Mouse (Mus musculus): Measurements from ENCODE around the gene Pkmyt1. TPM values are rescaled to one million over a fixed set of nuclear protein-coding genes. Genes with fewer than 3 reads are reported as not detected.

The Pkmyt1 gene
- polyA plus RNA-seq, 1 experiment from 2014 or later = 55.9 TPM

DNA sequence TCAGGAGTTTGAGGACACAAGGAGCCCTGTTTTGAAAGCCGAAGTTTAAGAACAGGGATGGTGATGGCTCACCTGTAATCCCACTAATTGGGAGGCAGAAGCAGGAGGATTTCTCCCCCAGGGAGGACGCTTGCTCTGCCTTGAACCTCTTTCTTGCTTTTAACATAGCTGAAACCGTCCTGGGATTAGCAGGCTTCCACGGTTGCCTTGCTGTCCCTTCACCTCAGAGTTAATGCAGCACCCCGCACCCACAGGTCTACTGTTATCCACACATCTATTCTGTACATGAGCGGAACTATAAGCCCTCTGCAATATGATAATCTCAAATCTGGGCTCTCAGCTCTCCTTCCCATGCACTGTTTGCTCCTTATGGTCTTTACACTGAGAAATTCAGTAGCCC, 47.5 kb downstream of the Pkmyt1 start:
- Histone ChIP-seq H3K4me2 (replicated peaks; ENCODE audit: low read depth, low read length) (no peak overlapping the region), H3K27me3 (ENCODE audit: control insufficient read depth, insufficient read depth, low read length) (no peaks in the 10 kb centered on the region), H3K4me3 (ENCODE audit: low read depth, low read length) (no peak overlapping the region), H3K9me3 (ENCODE audit: control insufficient read depth, low read depth, low read length) (no peaks in the 10 kb centered on the region), H3K4me1 (ENCODE audit: control insufficient read depth, insufficient read depth, low read length) (peaks cover 5% of the 10 kb centered on the region; the same call in 1 of the 2 replicates), H3K27ac (ENCODE audit: low read length) (no peak overlapping the region), H3K9ac (replicated peaks; ENCODE audit: low read depth, low read length) (no peak overlapping the region), H3K36me3 (ENCODE audit: control insufficient read depth, insufficient read depth, low read length) (no peaks in the 10 kb centered on the region)
- ATAC-seq (ENCODE audit: insufficient number of reproducible peaks, insufficient read depth, low FRiP score, low read depth) = no peak
- WGBS = 70% methylated on average over 6 of the region's 6 CpGs

DNA sequence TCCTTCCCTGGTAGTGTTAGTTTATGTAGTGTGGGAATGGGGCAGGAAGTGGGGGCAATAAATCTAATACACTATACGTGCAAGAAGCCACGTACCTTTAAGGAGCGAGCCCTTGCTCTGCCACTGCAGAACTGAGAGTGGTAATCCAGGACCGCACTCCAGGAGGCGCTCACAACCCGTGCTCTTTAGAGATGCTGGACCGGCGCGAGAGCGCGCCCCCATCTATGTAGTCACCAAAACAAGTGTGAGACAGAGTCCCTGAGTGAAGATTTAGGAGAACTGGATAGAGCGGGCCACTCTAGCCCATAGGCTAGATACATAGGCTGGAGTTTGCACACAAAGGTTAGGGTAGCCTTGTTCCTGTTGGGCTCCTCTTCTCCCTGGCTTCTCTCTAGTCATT, 48.0 kb downstream of the Pkmyt1 start:
- Histone ChIP-seq H3K36me3 (ENCODE audit: control insufficient read depth, insufficient read depth, low read length) (no peaks in the 10 kb centered on the region), H3K4me1 (ENCODE audit: control insufficient read depth, insufficient read depth, low read length) (peaks cover 5% of the 10 kb centered on the region; the same call in 1 of the 2 replicates), H3K27me3 (ENCODE audit: control insufficient read depth, insufficient read depth, low read length) (no peaks in the 10 kb centered on the region), H3K27ac (ENCODE audit: low read length) (no peak overlapping the region), H3K9me3 (ENCODE audit: control insufficient read depth, low read depth, low read length) (no peaks in the 10 kb centered on the region), H3K4me3 (ENCODE audit: low read depth, low read length) (no peak overlapping the region), H3K9ac (replicated peaks; ENCODE audit: low read depth, low read length) (no peak overlapping the region), H3K4me2 (replicated peaks; ENCODE audit: low read depth, low read length) (no peak overlapping the region)
- ATAC-seq (ENCODE audit: insufficient number of reproducible peaks, insufficient read depth, low FRiP score, low read depth) = 0 out of 2 replicates have a peak, but pooled peaks have one; percentile 33
- WGBS = 4% methylated on average over 12 of the region's 12 CpGs

DNA sequence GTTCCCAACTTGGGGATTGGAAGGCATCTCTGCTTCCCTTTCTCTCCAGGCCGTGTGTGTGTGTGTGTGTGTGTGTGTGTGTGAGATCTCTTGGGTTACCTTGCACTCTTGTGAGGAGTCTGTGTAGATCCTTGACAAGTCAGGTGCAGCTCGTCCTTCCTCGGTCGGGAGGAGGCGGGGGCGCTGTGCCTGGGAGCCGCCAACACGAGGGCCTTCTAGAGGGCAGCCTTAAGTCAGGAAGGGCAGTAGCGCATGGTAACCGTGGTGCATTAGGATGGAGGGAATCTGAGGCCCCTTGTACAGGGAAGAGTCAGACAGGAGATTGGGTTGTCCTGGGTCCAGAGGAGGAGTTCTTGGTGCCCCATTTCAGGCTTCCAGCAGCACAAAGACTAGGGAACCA, 50.1 kb downstream of the Pkmyt1 start:
- H3K27me3 ChIP-seq (ENCODE audit: control insufficient read depth, insufficient read depth, low read length) = no peaks in the 10 kb centered on the region
- H3K36me3 ChIP-seq (ENCODE audit: control insufficient read depth, insufficient read depth, low read length) = no peaks in the 10 kb centered on the region
- no peaks in the 10 kb centered on the region for H3K9me3 ChIP-seq (ENCODE audit: control insufficient read depth, low read depth, low read length)
- 75% methylated on average over 10 of the region's 10 CpGs for WGBS
- ATAC-seq (ENCODE audit: insufficient number of reproducible peaks, insufficient read depth, low FRiP score, low read depth) = no peak
- H3K9ac ChIP-seq (replicated peaks; ENCODE audit: low read depth, low read length) = no peak overlapping the region
- H3K4me3 ChIP-seq (ENCODE audit: low read depth, low read length) = no peak overlapping the region
- no peaks in the 10 kb centered on the region for H3K4me1 ChIP-seq (ENCODE audit: control insufficient read depth, insufficient read depth, low read length)
- H3K27ac ChIP-seq (ENCODE audit: low read length) = no peak overlapping the region
- no peak overlapping the region for H3K4me2 ChIP-seq (replicated peaks; ENCODE audit: low read depth, low read length)

DNA sequence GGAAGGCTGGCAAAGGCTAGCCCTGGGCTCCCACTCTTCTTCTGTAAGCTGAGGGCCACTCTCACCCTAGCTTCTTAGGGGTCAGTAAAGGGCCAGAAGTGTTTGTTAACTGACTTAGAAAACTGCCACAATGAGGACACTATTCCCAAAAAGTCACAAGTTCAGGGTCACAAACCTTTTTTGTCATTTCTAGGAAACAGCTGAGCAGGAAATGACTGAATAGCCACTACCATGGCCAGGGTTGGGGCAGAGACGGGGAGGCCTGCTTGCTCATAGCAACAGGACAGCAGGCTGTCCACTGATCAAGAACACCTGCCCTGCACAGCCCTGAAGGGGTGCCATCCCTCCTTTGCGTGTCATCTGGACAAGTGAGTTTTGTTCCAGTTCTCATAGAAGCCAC, 51.0 kb downstream of the Pkmyt1 start:
- Histone ChIP-seq H3K4me2 (replicated peaks; ENCODE audit: low read depth, low read length) (no peak overlapping the region), H3K4me3 (ENCODE audit: low read depth, low read length) (no peak overlapping the region), H3K9me3 (ENCODE audit: control insufficient read depth, low read depth, low read length) (no peaks in the 10 kb centered on the region), H3K36me3 (ENCODE audit: control insufficient read depth, insufficient read depth, low read length) (no peaks in the 10 kb centered on the region), H3K27ac (ENCODE audit: low read length) (no peak overlapping the region), H3K4me1 (ENCODE audit: control insufficient read depth, insufficient read depth, low read length) (no peaks in the 10 kb centered on the region), H3K27me3 (ENCODE audit: control insufficient read depth, insufficient read depth, low read length) (no peaks in the 10 kb centered on the region), H3K9ac (replicated peaks; ENCODE audit: low read depth, low read length) (no peak overlapping the region)
- ATAC-seq (ENCODE audit: insufficient number of reproducible peaks, insufficient read depth, low FRiP score, low read depth) = no peak
- WGBS = 82% methylated on average over 2 of the region's 2 CpGs

DNA sequence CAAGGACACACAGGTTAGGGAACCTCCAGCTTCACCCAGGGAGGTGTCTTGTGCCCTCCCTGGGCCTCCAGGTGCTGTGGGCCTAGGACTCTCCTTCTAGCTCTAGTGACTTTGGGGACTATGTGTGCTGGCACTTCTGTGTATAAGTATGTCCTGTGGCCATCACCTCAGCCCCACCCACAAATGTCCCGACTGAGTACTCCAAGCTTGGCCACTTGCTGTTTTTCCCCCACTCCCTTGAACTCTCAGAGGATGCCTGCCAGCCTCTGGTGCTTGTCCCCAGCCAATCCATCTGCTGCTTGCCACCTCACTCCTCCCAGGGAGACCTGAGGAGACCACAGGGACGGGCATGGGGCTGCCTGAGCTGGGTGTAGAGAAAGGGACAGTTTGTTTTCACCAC, 52.3 kb downstream of the Pkmyt1 start:
- Histone ChIP-seq H3K27me3 (ENCODE audit: control insufficient read depth, insufficient read depth, low read length) (no peaks in the 10 kb centered on the region), H3K4me2 (replicated peaks; ENCODE audit: low read depth, low read length) (no peak overlapping the region), H3K4me1 (ENCODE audit: control insufficient read depth, insufficient read depth, low read length) (no peaks in the 10 kb centered on the region), H3K27ac (ENCODE audit: low read length) (no peak overlapping the region), H3K9ac (replicated peaks; ENCODE audit: low read depth, low read length) (no peak overlapping the region), H3K9me3 (ENCODE audit: control insufficient read depth, low read depth, low read length) (no peaks in the 10 kb centered on the region), H3K4me3 (ENCODE audit: low read depth, low read length) (no peak overlapping the region), H3K36me3 (ENCODE audit: control insufficient read depth, insufficient read depth, low read length) (no peaks in the 10 kb centered on the region)
- ATAC-seq (ENCODE audit: insufficient number of reproducible peaks, insufficient read depth, low FRiP score, low read depth) = no peak
- 65% methylated on average over 2 of the region's 2 CpGs for WGBS

DNA sequence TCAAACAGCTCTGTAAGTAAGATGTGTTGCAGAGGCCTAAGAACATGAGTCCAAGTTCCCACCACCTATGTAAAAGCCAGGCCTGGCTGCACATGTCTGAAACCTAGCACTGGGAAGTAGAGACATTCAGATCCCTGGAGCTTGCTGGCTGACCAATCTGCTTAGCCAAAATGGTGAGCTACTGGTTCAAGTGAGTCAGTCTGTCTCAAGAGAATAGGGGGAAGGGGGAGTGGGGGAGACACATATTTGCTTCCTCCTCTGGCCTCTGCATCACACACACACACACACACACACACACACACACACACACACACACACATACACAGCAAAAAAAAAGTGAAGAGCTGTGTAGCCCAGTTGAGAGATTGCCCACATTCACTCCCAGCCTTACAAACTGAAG, 57.2 kb downstream of the Pkmyt1 start:
- no peak overlapping the region for H3K4me2 ChIP-seq (replicated peaks; ENCODE audit: low read depth, low read length)
- 0 out of 2 replicates have a peak, but pooled peaks cover 2% of the 10 kb centered on the region for H3K4me1 ChIP-seq (ENCODE audit: control insufficient read depth, insufficient read depth, low read length)
- H3K9me3 ChIP-seq (ENCODE audit: control insufficient read depth, low read depth, low read length) = no peaks in the 10 kb centered on the region
- no peak overlapping the region for H3K9ac ChIP-seq (replicated peaks; ENCODE audit: low read depth, low read length)
- ATAC-seq (ENCODE audit: insufficient number of reproducible peaks, insufficient read depth, low FRiP score, low read depth) = no peak
- H3K27ac ChIP-seq (ENCODE audit: low read length) = no peak overlapping the region
- no peak overlapping the region for H3K4me3 ChIP-seq (ENCODE audit: low read depth, low read length)
- H3K27me3 ChIP-seq (ENCODE audit: control insufficient read depth, insufficient read depth, low read length) = no peaks in the 10 kb centered on the region
- H3K36me3 ChIP-seq (ENCODE audit: control insufficient read depth, insufficient read depth, low read length) = no peaks in the 10 kb centered on the region

DNA sequence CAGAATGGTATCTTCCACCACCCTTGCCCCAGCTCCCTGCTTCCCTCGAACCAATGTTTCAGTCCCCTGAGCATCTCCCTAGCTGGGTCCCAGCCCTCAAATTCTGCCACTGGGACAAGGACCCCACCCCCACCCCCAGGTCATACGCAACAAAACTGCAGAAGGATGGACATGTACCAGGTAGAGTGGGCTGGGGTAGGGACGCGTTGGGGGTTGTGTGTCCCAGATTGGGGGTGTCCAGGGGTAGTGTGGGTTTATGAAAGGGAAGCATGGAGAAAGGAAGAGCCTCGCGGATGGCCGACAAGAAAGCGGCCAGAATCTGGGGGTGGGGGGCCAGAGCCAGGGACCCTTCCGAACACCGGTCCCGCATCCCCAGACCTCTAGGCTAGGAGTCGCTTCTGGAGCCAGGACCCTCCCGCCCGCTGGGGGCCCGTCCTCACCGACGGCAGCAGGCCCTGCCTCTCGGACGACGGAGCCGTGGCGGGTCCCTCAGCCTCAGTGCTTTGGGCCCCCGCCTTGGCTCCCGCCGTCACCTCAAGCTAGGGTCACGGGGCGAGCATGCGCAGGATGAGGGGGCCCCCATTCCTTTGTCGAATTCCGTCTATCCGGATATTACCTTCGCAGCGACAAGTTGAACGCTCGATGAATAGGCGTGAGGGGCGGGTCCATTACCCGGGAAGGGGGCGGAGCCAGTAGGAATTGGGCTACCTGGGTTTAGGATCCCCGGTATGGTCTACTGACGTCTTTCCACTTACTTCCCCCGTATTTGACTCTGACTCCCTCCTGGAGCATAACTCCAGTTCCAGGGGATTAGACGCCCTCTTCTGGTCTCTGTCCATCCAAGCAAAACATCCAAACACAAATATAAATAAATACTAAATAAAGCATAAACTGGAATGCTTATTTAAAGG, 59.7 kb downstream of the Pkmyt1 start, which contains the start of gene Flywch2:
Flywch2 (minus strand) TSS at position 521 of the 911 bp plus-strand sequence.
- WGBS = 3% methylated on average over 40 of the region's 43 CpGs

More for the DNA sequence above, 59.7 kb downstream of the Pkmyt1 start, which contains the start of gene Flywch2:
- Histone ChIP-seq H3K4me1 (ENCODE audit: control insufficient read depth, insufficient read depth, low read length) (peaks cover 11% of the 10 kb centered on the region), H3K4me3 (ENCODE audit: low read depth, low read length) (peak within 1 kb of the TSS; percentile 58), H3K4me2 (replicated peaks; ENCODE audit: low read depth, low read length) (peak within 1 kb of the TSS; percentile 85), H3K27ac (ENCODE audit: low read length) (0 out of 2 replicates have a peak within 1 kb of the TSS, but pooled peaks have one; percentile 21), H3K36me3 (ENCODE audit: control insufficient read depth, insufficient read depth, low read length) (no peaks in the 10 kb centered on the region), H3K9me3 (ENCODE audit: control insufficient read depth, low read depth, low read length) (no peaks in the 10 kb centered on the region), H3K9ac (replicated peaks; ENCODE audit: low read depth, low read length) (peak within 1 kb of the TSS; percentile 53), H3K27me3 (ENCODE audit: control insufficient read depth, insufficient read depth, low read length) (no peaks in the 10 kb centered on the region)
- peak; percentile 68 for ATAC-seq (ENCODE audit: insufficient number of reproducible peaks, insufficient read depth, low FRiP score, low read depth)

Data from stomach, embryonic 14.5 days (tissue).